ENCODE assay signal across 14 mouse cellular contexts in genomic region chr7:135485116-135485795, GRCm38 (mm10). TPM values are rescaled to one million over a fixed set of nuclear protein-coding genes. Genes with fewer than 3 reads are reported as not detected.
A peak's percentile ranks its signal among the peaks of the same experiment; 100 is the strongest.
DNase-seq lines count a peak whose midpoint lies in the region; ATAC-seq and TF ChIP-seq lines count a peak whose summit lies in the region.
"Had no signal": no experiment of that assay in that cellular context is flagged by ENCODE, and none has a peak within 500 bp of the region (broad histone marks: within the 10 kb centered on the region; RNA-seq: fewer than 3 reads in every experiment).

No protein-coding gene starts in this region.

- 0 out of 2 replicates have a peak overlapping the region, but pooled peaks have one; percentile 2 for H3K4me2 ChIP-seq in kidney, embryonic 16.5 days (replicated peaks; ENCODE audit: low read depth, low read length)
- H3K4me2 ChIP-seq in hindbrain, embryonic 16.5 days (ENCODE audit: low read length): no peak overlapping the region
- H3K4me2 ChIP-seq in stomach, postnatal 0 days (replicated peaks; ENCODE audit: low read depth): no peak overlapping the region
- H3K4me2 ChIP-seq: embryonic facial prominence, embryonic 12.5 days; heart, embryonic 15.5 days had no signal

- in situ Hi-C loops in ES-E14 (cut with MboI; ENCODE audit: low sequenced_read_pairs in 2 of 2, unreplicated experiment in 2 of 2): loop anchor here in 1 of 2 experiments (5.0 kb wide), 1 partner anchor 78 kb away; no protein-coding TSS in a partner anchor

- no peaks in the 10 kb centered on the region for H3K27me3 ChIP-seq in kidney, embryonic 16.5 days (ENCODE audit: insufficient read depth, low read length)
- peaks cover 7% of the 10 kb centered on the region for H3K27me3 ChIP-seq in hindbrain, embryonic 16.5 days (replicated peaks; ENCODE audit: control insufficient read depth, insufficient read depth, low read length)
- no peaks in the 10 kb centered on the region for H3K27me3 ChIP-seq in stomach, postnatal 0 days (ENCODE audit: control insufficient read depth, insufficient read depth, low read length)
- H3K27me3 ChIP-seq: embryonic facial prominence, embryonic 12.5 days had no signal

- TF ChIP-seq POLR2A in brain, embryonic 14.5 days (IDR thresholded peaks at IDR 0.05; ENCODE audit: borderline replicate concordance, extremely low read depth, insufficient read depth, insufficient read length, poor library complexity, severe bottlenecking): no peak

- no peak for ATAC-seq in kidney, embryonic 16.5 days (ENCODE audit: low FRiP score, low TSS enrichment)
- peak; percentile 37 for ATAC-seq in hindbrain, embryonic 16.5 days
- no peak for ATAC-seq in stomach, postnatal 0 days (ENCODE audit: low FRiP score, low TSS enrichment)
- ATAC-seq: inflammation-experienced regulatory T-cells, adult 6 months; liver, postnatal 0 days had no signal

- H3K9ac ChIP-seq in kidney, embryonic 16.5 days (replicated peaks; ENCODE audit: low read length): no peak overlapping the region
- no peak overlapping the region for H3K9ac ChIP-seq in ES-E14 (ENCODE audit: insufficient read depth, low read depth, low read length, poor library complexity, severe bottlenecking)
- H3K9ac ChIP-seq in hindbrain, embryonic 16.5 days (ENCODE audit: low read depth, low read length): no peak overlapping the region; the same call in 1 of the 2 replicates
- no peak overlapping the region for H3K9ac ChIP-seq in stomach, postnatal 0 days (ENCODE audit: low read length)
- H3K9ac ChIP-seq: embryonic facial prominence, embryonic 12.5 days; heart, embryonic 15.5 days; liver, postnatal 0 days had no signal

- no peaks in the 10 kb centered on the region for H3K36me3 ChIP-seq in kidney, embryonic 16.5 days (ENCODE audit: insufficient read depth, low read length)
- no peaks in the 10 kb centered on the region for H3K36me3 ChIP-seq in ES-E14 (ENCODE audit: control insufficient read depth, insufficient read depth, low read length, poor library complexity, severe bottlenecking)
- H3K36me3 ChIP-seq in hindbrain, embryonic 16.5 days (ENCODE audit: control insufficient read depth, insufficient read depth, low read length): no peaks in the 10 kb centered on the region
- no peaks in the 10 kb centered on the region for H3K36me3 ChIP-seq in stomach, postnatal 0 days (ENCODE audit: control insufficient read depth, insufficient read depth, low read length)
- H3K36me3 ChIP-seq: embryonic facial prominence, embryonic 12.5 days; heart, embryonic 15.5 days had no signal

- peaks cover 7% of the 10 kb centered on the region; the same call in 1 of the 2 replicates for H3K4me1 ChIP-seq in kidney, embryonic 16.5 days (ENCODE audit: insufficient read depth, low read length)
- H3K4me1 ChIP-seq in ES-E14 (ENCODE audit: control insufficient read depth in 2 of 2, insufficient read depth in 2 of 2, low read length in 2 of 2, poor library complexity in 1 of 2): peaks cover 5 to 22% of the 10 kb centered on the region in 2 experiments; a peak in 3 of 4 replicates
- peaks cover 21% of the 10 kb centered on the region for H3K4me1 ChIP-seq in hindbrain, embryonic 16.5 days (ENCODE audit: control insufficient read depth, insufficient read depth, low read depth, low read length)
- H3K4me1 ChIP-seq in stomach, postnatal 0 days (replicated peaks; ENCODE audit: control insufficient read depth, insufficient read depth): no peaks in the 10 kb centered on the region
- H3K4me1 ChIP-seq: heart, embryonic 15.5 days had no signal

- no peak for TF ChIP-seq EP300 in stomach, postnatal 0 days (optimal IDR thresholded peaks at IDR 0.05)

- no peak overlapping the region for H3K4me3 ChIP-seq in kidney, embryonic 16.5 days (ENCODE audit: low read length)
- H3K4me3 ChIP-seq in ES-E14 (ENCODE audit: insufficient read depth in 1 of 2, low read depth in 1 of 2, low read length in 2 of 2, poor library complexity in 1 of 2, severe bottlenecking in 1 of 2): no peak overlapping the region
- no peak overlapping the region for H3K4me3 ChIP-seq in hindbrain, embryonic 16.5 days (ENCODE audit: low read length)
- no peak overlapping the region for H3K4me3 ChIP-seq in stomach, postnatal 0 days (ENCODE audit: low read depth, low read length)
- H3K4me3 ChIP-seq: embryonic facial prominence, embryonic 12.5 days; heart, embryonic 15.5 days; myocyte had no signal

- H3K27ac ChIP-seq in kidney, embryonic 16.5 days (ENCODE audit: low read length): no peak overlapping the region
- H3K27ac ChIP-seq in ES-E14 (ENCODE audit: insufficient read depth, low read depth, low read length, poor library complexity, severe bottlenecking): peak overlapping the region; percentile 16; the same call in 1 of the 2 replicates
- no peak overlapping the region for H3K27ac ChIP-seq in hindbrain, embryonic 16.5 days (ENCODE audit: low read depth, low read length)
- H3K27ac ChIP-seq in stomach, postnatal 0 days (replicated peaks): no peak overlapping the region
- H3K27ac ChIP-seq: embryonic facial prominence, embryonic 12.5 days; heart, embryonic 15.5 days had no signal

- DNase-seq in kidney, postnatal 10 days: no peak
- no peak for DNase-seq in ES-E14 (ENCODE audit: low read depth, low spot score)
- peak; percentile 65 for DNase-seq in brain, embryonic 14.5 days (ENCODE audit: low read depth)
- DNase-seq in stomach, postnatal 0 days (ENCODE audit: low spot score): no peak
- no peak for DNase-seq in cerebellum, postnatal 25 days
- DNase-seq: liver, postnatal 0 days had no signal

- no peak for TF ChIP-seq CTCF in brain, embryonic 14.5 days (IDR thresholded peaks at IDR 0.05; ENCODE audit: borderline replicate concordance, extremely low read depth, insufficient read depth, insufficient read length)
- no peak for TF ChIP-seq CTCF in stomach, postnatal 0 days (IDR thresholded peaks at IDR 0.05; ENCODE audit: low read depth)

- no peaks in the 10 kb centered on the region for H3K9me3 ChIP-seq in kidney, embryonic 16.5 days (ENCODE audit: low read length)
- H3K9me3 ChIP-seq in ES-E14 (ENCODE audit: control insufficient read depth, insufficient read depth, low read depth, low read length): no peaks in the 10 kb centered on the region
- H3K9me3 ChIP-seq in hindbrain, embryonic 16.5 days (ENCODE audit: control insufficient read depth, low read length): no peaks in the 10 kb centered on the region
- H3K9me3 ChIP-seq in stomach, postnatal 0 days (ENCODE audit: control insufficient read depth, low read length): no peaks in the 10 kb centered on the region
- H3K9me3 ChIP-seq: embryonic facial prominence, embryonic 12.5 days; heart, embryonic 15.5 days had no signal

- WGBS in kidney, embryonic 16.5 days: 19% methylated on average over 10 of the region's 10 CpGs
- WGBS in hindbrain, embryonic 16.5 days: 11% methylated on average over 10 of the region's 10 CpGs
- 16% methylated on average over 10 of the region's 10 CpGs for WGBS in stomach, postnatal 0 days

TF ChIP-seq in ES-E14, 5 proteins besides CTCF, POLR2A, EP300 and RAD21:
- TF ChIP-seq CHD2 (IDR thresholded peaks at IDR 0.05; ENCODE audit: low read depth, low read length) (no peak), ZNF384 (IDR thresholded peaks at IDR 0.05; ENCODE audit: low read depth, low read length) (no peak), MAFK (IDR thresholded peaks at IDR 0.05; ENCODE audit: insufficient read depth, low read depth, low read length) (no peak)

RNA-seq across cellular contexts. Expression of gene Clrn3, which starts 43.2 kb away (rescaled TPM):
- polyA plus RNA-seq in kidney, embryonic 16.5 days (2015; fragmentation: Nextera tagmentation; extraction: Ambion mirVana): 14.3 and 17.3 TPM in 2 replicates
- not detected in 2 replicates for total RNA-seq in ES-E14 (2012; rRNA removed)
- not detected in 2 replicates for polyA plus RNA-seq in brain, embryonic 14.5 days (2012; rRNA removed)
- polyA plus RNA-seq in hindbrain, embryonic 16.5 days (2015; fragmentation: Nextera tagmentation; extraction: Ambion mirVana): not detected in 2 replicates
- polyA plus RNA-seq in stomach, postnatal 0 days (2015; fragmentation: Nextera tagmentation; extraction: Ambion mirVana): 0.51 and 0.63 TPM in 2 replicates
- total RNA-seq: gastrocnemius, postnatal 4 days had no signal
- polyA plus RNA-seq: embryonic facial prominence, embryonic 12.5 days; frontal cortex, adult 2 months; heart, embryonic 15.5 days; inflammation-experienced regulatory T-cells, adult 6 months; liver, postnatal 0 days; myocyte had no signal

RNA-seq across cellular contexts. Expression of gene Ptpre, which starts 52.0 kb away (rescaled TPM):
- 1.3 and 1.7 TPM in 2 replicates for polyA plus RNA-seq in kidney, embryonic 16.5 days (2015; fragmentation: Nextera tagmentation; extraction: Ambion mirVana)
- 1.1 and 1.3 TPM in 2 replicates for total RNA-seq in ES-E14 (2012; rRNA removed)
- polyA plus RNA-seq in brain, embryonic 14.5 days (2012; rRNA removed): 3.3 and 6.7 TPM in 2 replicates
- 6.9 and 8.1 TPM in 2 replicates for polyA plus RNA-seq in hindbrain, embryonic 16.5 days (2015; fragmentation: Nextera tagmentation; extraction: Ambion mirVana)
- 4.4 TPM in 2 replicates for polyA plus RNA-seq in stomach, postnatal 0 days (2015; fragmentation: Nextera tagmentation; extraction: Ambion mirVana)
